Mouse (Mus musculus): ENCODE results near the gene L3mbtl3. TPM values are rescaled to one million over a fixed set of nuclear protein-coding genes. Genes with fewer than 3 reads are reported as not detected.

The L3mbtl3 gene
- polyA plus RNA-seq, 1 experiment from 2014 or later, result 1.4 TPM

DNA sequence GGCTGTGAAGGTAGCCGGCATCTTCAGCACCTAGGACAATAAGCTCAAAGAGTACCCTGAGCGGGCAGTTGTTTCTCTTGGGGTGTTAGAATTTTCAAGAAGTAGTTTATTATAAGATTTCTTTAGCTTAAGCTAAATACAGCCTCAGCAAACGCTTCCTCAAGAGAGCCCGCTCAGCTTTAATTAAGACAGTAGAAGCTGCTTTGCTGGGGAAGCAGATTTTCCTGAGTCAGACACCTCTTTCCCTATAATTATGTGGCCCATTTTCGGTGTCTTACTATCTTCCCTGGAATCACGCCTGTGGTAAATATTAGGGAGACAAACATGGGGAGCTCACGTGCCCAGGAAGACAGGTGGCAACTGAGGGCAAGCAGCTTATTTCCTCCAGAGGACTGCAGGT is 88.6 kb downstream of the L3mbtl3 start:
- 67% methylated on average over 7 of the region's 7 CpGs for WGBS (ENCODE audit: insufficient replicate concordance)
- no peak for ATAC-seq (ENCODE audit: low read depth)
- H3K27ac ChIP-seq (ENCODE audit: low read length), result no peak overlapping the region
- H3K36me3 ChIP-seq (ENCODE audit: control insufficient read depth, insufficient read depth), result no peaks in the 10 kb centered on the region; the same call in 1 of the 2 replicates
- H3K9me3 ChIP-seq (replicated peaks; ENCODE audit: control insufficient read depth, low read length), result no peaks in the 10 kb centered on the region
- H3K4me2 ChIP-seq (ENCODE audit: low read depth, low read length), result no peak overlapping the region
- H3K9ac ChIP-seq (ENCODE audit: low read depth, low read length), result no peak overlapping the region
- no peaks in the 10 kb centered on the region for H3K27me3 ChIP-seq (ENCODE audit: control insufficient read depth, insufficient read depth, low read depth, low read length)
- no peaks in the 10 kb centered on the region for H3K4me1 ChIP-seq (ENCODE audit: control insufficient read depth, low read depth, low read length)
- H3K4me3 ChIP-seq (ENCODE audit: low read depth, low read length), result no peak overlapping the region

DNA sequence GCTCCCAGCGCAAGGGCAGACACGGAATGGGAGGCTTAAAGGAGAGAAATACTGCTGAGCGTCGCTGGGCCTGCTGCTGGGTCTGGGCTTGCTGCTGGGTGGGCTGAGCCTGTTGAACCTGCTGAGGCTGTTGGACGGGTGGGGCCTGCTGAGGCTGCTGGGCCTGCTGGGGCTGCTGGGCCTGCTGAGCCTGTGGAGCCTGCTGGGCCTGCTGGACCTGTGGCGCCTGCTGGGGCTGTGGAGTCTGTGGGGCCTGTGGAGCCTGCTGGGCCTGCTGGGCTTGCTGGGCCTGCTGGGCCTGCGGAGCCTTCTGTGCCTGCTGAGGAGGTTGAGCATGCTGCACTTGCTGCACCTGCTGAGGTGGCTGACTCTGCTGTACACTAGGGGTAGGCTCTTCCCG is 95.8 kb downstream of the L3mbtl3 start:
- no peaks in the 10 kb centered on the region for H3K27me3 ChIP-seq (ENCODE audit: control insufficient read depth, insufficient read depth, low read depth, low read length)
- WGBS (ENCODE audit: insufficient replicate concordance), result 54% methylated on average over 8 of the region's 8 CpGs
- no peaks in the 10 kb centered on the region; the same call in 1 of the 2 replicates for H3K36me3 ChIP-seq (ENCODE audit: control insufficient read depth, insufficient read depth)
- no peak overlapping the region for H3K4me3 ChIP-seq (ENCODE audit: low read depth, low read length)
- H3K9ac ChIP-seq (ENCODE audit: low read depth, low read length), result no peak overlapping the region
- no peak for ATAC-seq (ENCODE audit: low read depth)
- no peak overlapping the region for H3K27ac ChIP-seq (ENCODE audit: low read length)
- H3K9me3 ChIP-seq (replicated peaks; ENCODE audit: control insufficient read depth, low read length), result no peaks in the 10 kb centered on the region
- no peak overlapping the region for H3K4me2 ChIP-seq (ENCODE audit: low read depth, low read length)
- H3K4me1 ChIP-seq (ENCODE audit: control insufficient read depth, low read depth, low read length), result no peaks in the 10 kb centered on the region

- no peak for ATAC-seq (ENCODE audit: low read depth)
- Histone ChIP-seq H3K4me1 (ENCODE audit: control insufficient read depth, low read depth, low read length) (no peaks in the 10 kb centered on the region), H3K9ac (ENCODE audit: low read depth, low read length) (no peak overlapping the region), H3K4me3 (ENCODE audit: low read depth, low read length) (no peak overlapping the region), H3K27me3 (ENCODE audit: control insufficient read depth, insufficient read depth, low read depth, low read length) (no peaks in the 10 kb centered on the region), H3K27ac (ENCODE audit: low read length) (no peak overlapping the region), H3K9me3 (replicated peaks; ENCODE audit: control insufficient read depth, low read length) (no peaks in the 10 kb centered on the region), H3K36me3 (ENCODE audit: control insufficient read depth, insufficient read depth) (no peaks in the 10 kb centered on the region; the same call in 1 of the 2 replicates), H3K4me2 (ENCODE audit: low read depth, low read length) (no peak overlapping the region)
- WGBS (ENCODE audit: insufficient replicate concordance), result 76% methylated on average over 6 of the region's 6 CpGs
Observed at GRCm38 (mm10) chr10:26275414-26275813, 100.4 kb downstream of the L3mbtl3 start.

GRCm38 (mm10) chr10:26263744-26264459 is 111.9 kb downstream of the L3mbtl3 start:
- Histone ChIP-seq H3K4me1 (ENCODE audit: control insufficient read depth, low read depth, low read length) (no peaks in the 10 kb centered on the region), H3K9ac (ENCODE audit: low read depth, low read length) (no peak overlapping the region), H3K9me3 (replicated peaks; ENCODE audit: control insufficient read depth, low read length) (no peaks in the 10 kb centered on the region), H3K4me2 (ENCODE audit: low read depth, low read length) (no peak overlapping the region), H3K27ac (ENCODE audit: low read length) (no peak overlapping the region), H3K4me3 (ENCODE audit: low read depth, low read length) (no peak overlapping the region), H3K27me3 (ENCODE audit: control insufficient read depth, insufficient read depth, low read depth, low read length) (no peaks in the 10 kb centered on the region), H3K36me3 (ENCODE audit: control insufficient read depth, insufficient read depth) (no peaks in the 10 kb centered on the region)
- WGBS (ENCODE audit: insufficient replicate concordance), result 57% methylated on average over 3 of the region's 3 CpGs
- no peak for ATAC-seq (ENCODE audit: low read depth)

- 33% methylated on average over 4 of the region's 4 CpGs for WGBS (ENCODE audit: insufficient replicate concordance)
- no peaks in the 10 kb centered on the region for H3K4me1 ChIP-seq (ENCODE audit: control insufficient read depth, low read depth, low read length)
- ATAC-seq (ENCODE audit: low read depth), result no peak
Observed at GRCm38 (mm10) chr10:26259908-26260307, 115.9 kb downstream of the L3mbtl3 start.

DNA sequence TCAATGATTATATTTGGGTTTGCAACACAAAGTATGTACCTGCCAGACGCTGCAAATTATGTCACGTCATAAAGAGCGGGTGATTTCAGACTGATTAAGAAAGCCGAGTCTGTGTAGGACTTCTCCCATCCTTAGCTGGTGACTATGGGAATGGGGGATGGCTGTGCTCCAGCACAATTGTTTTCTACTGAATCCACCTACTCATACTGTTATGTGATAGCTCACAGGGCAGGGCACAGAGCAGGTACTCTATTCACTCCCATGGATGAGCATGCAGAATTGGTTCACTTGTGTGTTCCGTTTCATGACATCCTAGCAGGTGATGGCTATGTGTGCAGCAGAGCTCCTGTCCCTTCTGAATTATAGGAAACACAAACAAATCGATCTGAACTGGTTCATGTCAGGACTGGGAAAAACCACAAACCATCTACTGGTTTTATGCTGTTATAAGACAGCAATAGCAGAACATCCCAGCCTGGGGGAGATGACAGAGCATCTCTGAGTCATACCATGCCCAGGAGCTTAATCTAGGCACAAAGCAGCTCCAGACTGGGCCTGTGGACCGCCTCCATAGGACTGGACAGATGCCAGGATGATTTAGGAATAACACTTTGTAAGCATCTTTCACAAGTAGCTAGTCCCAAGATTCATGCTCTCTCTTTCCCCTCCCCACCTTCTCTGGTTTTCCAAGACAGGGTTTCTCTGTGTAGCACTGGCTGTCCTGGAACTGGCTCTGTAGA is 126.2 kb downstream of the L3mbtl3 start:
- Histone ChIP-seq H3K4me3 (ENCODE audit: low read depth, low read length) (no peak overlapping the region), H3K27me3 (ENCODE audit: control insufficient read depth, insufficient read depth, low read depth, low read length) (no peaks in the 10 kb centered on the region), H3K4me1 (ENCODE audit: control insufficient read depth, low read depth, low read length) (no peaks in the 10 kb centered on the region), H3K27ac (ENCODE audit: low read length) (no peak overlapping the region), H3K9me3 (replicated peaks; ENCODE audit: control insufficient read depth, low read length) (no peaks in the 10 kb centered on the region), H3K9ac (ENCODE audit: low read depth, low read length) (no peak overlapping the region), H3K4me2 (ENCODE audit: low read depth, low read length) (no peak overlapping the region), H3K36me3 (ENCODE audit: control insufficient read depth, insufficient read depth) (no peaks in the 10 kb centered on the region)
- no peak for ATAC-seq (ENCODE audit: low read depth)
- WGBS (ENCODE audit: insufficient replicate concordance), result 62% methylated on average over 7 of the region's 7 CpGs

More at GRCm38 (mm10) chr10:26259908-26260307, 115.9 kb downstream of the L3mbtl3 start:
- no peak overlapping the region for H3K9ac ChIP-seq (ENCODE audit: low read depth, low read length)
- H3K4me2 ChIP-seq (ENCODE audit: low read depth, low read length), result no peak overlapping the region
- H3K4me3 ChIP-seq (ENCODE audit: low read depth, low read length), result no peak overlapping the region
- no peak overlapping the region for H3K27ac ChIP-seq (ENCODE audit: low read length)
- no peaks in the 10 kb centered on the region for H3K27me3 ChIP-seq (ENCODE audit: control insufficient read depth, insufficient read depth, low read depth, low read length)
- H3K36me3 ChIP-seq (ENCODE audit: control insufficient read depth, insufficient read depth), result no peaks in the 10 kb centered on the region
- H3K9me3 ChIP-seq (replicated peaks; ENCODE audit: control insufficient read depth, low read length), result no peaks in the 10 kb centered on the region

GRCm38 (mm10) chr10:26244466-26244865 is 131.3 kb downstream of the L3mbtl3 start:
- Histone ChIP-seq H3K4me1 (ENCODE audit: control insufficient read depth, low read depth, low read length) (no peaks in the 10 kb centered on the region), H3K9ac (ENCODE audit: low read depth, low read length) (no peak overlapping the region), H3K27ac (ENCODE audit: low read length) (no peak overlapping the region), H3K9me3 (replicated peaks; ENCODE audit: control insufficient read depth, low read length) (no peaks in the 10 kb centered on the region), H3K27me3 (ENCODE audit: control insufficient read depth, insufficient read depth, low read depth, low read length) (no peaks in the 10 kb centered on the region), H3K36me3 (ENCODE audit: control insufficient read depth, insufficient read depth) (no peaks in the 10 kb centered on the region), H3K4me3 (ENCODE audit: low read depth, low read length) (no peak overlapping the region), H3K4me2 (ENCODE audit: low read depth, low read length) (no peak overlapping the region)
- ATAC-seq (ENCODE audit: low read depth), result no peak
- 71% methylated on average over 6 of the region's 6 CpGs for WGBS (ENCODE audit: insufficient replicate concordance)

GRCm38 (mm10) chr10:26243203-26243602 is 132.6 kb downstream of the L3mbtl3 start:
- Histone ChIP-seq H3K27ac (ENCODE audit: low read length) (no peak overlapping the region), H3K4me2 (ENCODE audit: low read depth, low read length) (no peak overlapping the region), H3K36me3 (ENCODE audit: control insufficient read depth, insufficient read depth) (no peaks in the 10 kb centered on the region), H3K27me3 (ENCODE audit: control insufficient read depth, insufficient read depth, low read depth, low read length) (no peaks in the 10 kb centered on the region), H3K4me1 (ENCODE audit: control insufficient read depth, low read depth, low read length) (no peaks in the 10 kb centered on the region), H3K4me3 (ENCODE audit: low read depth, low read length) (no peak overlapping the region), H3K9ac (ENCODE audit: low read depth, low read length) (no peak overlapping the region), H3K9me3 (replicated peaks; ENCODE audit: control insufficient read depth, low read length) (no peaks in the 10 kb centered on the region)
- 70% methylated on average over 3 of the region's 3 CpGs for WGBS (ENCODE audit: insufficient replicate concordance)
- ATAC-seq (ENCODE audit: low read depth), result no peak

DNA sequence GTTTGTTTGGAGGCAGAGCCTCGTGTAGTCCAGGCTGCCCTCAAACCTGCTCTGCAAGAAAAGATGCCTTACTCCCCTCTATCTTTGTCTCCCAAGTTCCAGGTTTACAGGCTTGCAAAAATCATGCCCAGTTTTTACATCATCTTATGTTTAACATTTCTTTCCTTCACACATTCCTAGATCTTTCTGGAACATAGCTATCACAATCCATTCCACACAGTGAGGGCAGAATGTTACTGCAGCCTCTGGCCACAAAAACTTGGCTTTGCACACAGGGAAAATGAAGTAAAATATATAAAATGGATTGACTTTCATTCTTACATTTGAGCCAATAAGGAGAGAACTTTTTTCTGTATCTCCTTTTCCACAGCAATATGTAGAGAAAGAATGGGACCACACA is 136.7 kb downstream of the L3mbtl3 start:
- Histone ChIP-seq H3K4me3 (ENCODE audit: low read depth, low read length) (no peak overlapping the region), H3K4me1 (ENCODE audit: control insufficient read depth, low read depth, low read length) (no peaks in the 10 kb centered on the region), H3K36me3 (ENCODE audit: control insufficient read depth, insufficient read depth) (no peaks in the 10 kb centered on the region), H3K9ac (ENCODE audit: low read depth, low read length) (no peak overlapping the region), H3K9me3 (replicated peaks; ENCODE audit: control insufficient read depth, low read length) (no peaks in the 10 kb centered on the region), H3K27me3 (ENCODE audit: control insufficient read depth, insufficient read depth, low read depth, low read length) (no peaks in the 10 kb centered on the region), H3K4me2 (ENCODE audit: low read depth, low read length) (no peak overlapping the region), H3K27ac (ENCODE audit: low read length) (no peak overlapping the region)
- WGBS (ENCODE audit: insufficient replicate concordance), result 42% methylated on average over 1 of the region's 1 CpGs
- ATAC-seq (ENCODE audit: low read depth), result no peak
